Mouse (Mus musculus): Measurements from ENCODE around the gene Aqp2. TPM values are rescaled to one million over a fixed set of nuclear protein-coding genes. Genes with fewer than 3 reads are reported as not detected.

Gene Aqp2
- not detected in 2 replicates for polyA plus RNA-seq (2012)

DNA sequence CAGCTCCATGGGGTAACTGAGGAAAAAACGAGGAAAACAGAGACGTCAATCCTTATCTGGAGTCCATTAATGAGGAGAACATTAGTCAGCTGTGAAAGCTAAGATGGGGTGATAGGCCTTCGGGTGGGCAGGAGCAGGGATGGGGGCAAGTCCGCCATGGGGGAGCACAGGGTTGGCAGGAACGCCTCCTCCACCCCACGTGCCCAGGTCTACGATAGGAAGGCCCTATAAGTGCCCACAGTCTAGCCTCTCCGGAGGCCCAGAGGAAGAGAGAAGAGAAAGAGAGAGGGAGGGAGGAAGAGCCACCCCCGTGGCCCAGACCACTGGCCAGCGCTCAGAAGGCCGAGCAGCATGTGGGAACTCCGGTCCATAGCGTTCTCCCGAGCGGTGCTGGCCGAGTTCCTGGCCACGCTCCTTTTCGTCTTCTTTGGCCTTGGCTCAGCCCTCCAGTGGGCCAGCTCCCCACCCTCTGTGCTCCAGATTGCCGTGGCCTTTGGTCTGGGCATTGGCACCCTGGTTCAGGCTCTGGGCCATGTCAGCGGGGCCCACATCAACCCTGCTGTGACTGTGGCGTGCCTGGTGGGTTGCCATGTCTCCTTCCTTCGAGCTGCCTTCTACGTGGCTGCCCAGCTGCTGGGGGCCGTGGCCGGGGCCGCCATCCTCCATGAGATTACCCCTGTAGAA is at the start of gene Aqp2:
Gene Aqp2, plus strand, starts transcription at position 254 of the 684 bp plus-strand sequence.
- no peak for TF ChIP-seq GATA1 (IDR thresholded peaks at IDR 0.05; ENCODE audit: low read length)

DNA sequence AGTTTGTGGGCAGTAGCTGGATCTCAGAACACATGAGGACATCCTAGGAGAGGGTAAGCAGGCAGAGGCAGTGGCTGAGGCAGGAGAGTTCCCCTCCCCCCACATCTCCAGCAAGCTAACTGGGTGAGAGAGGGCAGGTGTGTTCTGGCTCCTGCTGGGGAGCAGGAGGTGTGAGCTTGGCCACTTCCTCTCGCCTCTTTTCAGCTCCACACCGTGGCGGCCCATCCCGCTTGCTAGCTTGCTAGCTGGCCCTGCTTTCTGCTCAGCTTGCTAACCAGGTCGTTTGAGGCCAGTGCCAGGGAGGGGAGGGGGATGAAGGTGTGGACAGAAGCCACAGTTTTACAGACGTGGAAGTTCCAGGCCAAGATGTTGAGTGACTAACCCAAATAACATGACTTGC is 47.7 kb upstream of the Aqp2 start:
- TF ChIP-seq GATA1 (IDR thresholded peaks at IDR 0.05; ENCODE audit: low read length), result no peak

DNA sequence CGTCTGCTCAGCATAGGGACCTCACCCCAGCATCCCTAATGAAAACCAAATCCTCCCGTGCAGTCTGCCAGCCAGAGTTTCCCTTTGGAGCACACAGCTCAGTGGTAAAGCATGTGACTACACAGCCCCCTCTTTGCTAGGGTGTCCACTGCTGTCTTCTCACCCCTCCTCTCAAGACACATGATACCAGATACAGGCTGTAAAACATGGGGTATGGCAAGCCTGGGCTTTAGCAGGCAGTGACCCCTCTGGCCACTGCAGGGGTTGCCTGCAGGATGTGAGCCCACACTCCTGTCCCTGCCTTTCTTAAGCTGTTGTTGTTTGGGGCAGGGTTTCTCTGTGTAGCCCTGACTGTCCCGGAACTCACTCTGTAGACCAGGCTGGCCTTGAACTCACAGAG is 46.8 kb upstream of the Aqp2 start:
- no peak for TF ChIP-seq GATA1 (IDR thresholded peaks at IDR 0.05; ENCODE audit: low read length)

DNA sequence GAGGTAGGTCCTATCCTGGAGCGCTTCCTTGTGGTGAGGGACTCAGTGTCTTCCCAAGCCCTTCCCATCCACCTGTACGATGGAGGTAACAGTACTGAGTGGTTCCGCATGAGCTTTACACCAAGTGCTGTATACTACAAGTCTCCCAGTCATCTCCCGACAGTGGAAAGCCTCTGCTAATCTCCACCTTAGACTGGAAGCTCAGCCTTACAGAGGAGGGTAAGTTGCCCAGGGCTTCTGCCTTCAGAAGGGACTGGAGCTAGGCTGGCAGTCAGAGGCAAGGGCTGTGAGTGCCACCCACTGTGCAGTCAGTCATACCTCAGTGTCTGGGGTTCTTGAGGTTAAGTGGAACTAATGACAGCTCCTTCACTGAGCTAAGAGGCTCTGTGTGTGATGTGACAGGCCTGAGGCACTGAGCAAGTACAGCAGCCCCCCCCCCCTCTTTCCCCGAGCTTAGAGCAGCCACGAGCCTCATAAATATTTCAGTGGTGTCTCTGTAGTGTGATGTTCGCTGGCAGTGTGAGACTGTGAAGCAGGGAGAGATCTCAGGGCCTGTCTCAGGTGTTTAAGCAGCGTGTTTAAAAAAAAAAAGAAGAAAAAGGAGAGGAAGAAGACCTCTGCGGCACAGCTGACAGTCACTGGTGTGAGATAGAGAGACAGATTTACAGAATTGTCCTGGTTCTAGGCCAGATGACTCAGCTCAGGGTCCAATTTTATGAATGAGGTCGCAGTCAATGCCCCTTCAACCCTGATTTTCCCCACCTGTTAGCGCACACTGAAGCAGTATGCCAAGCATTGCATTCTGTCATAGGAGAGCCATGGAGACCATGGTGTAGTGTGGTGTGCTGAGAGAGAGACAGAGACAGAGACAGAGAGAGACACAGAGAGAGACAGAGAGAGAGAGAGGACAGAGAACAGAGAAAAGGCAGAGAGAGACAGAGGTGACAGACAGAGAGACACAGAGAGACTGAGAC is 41.7 kb upstream of the Aqp2 start:
- TF ChIP-seq GATA1 (IDR thresholded peaks at IDR 0.05; ENCODE audit: low read length), result no peak

DNA sequence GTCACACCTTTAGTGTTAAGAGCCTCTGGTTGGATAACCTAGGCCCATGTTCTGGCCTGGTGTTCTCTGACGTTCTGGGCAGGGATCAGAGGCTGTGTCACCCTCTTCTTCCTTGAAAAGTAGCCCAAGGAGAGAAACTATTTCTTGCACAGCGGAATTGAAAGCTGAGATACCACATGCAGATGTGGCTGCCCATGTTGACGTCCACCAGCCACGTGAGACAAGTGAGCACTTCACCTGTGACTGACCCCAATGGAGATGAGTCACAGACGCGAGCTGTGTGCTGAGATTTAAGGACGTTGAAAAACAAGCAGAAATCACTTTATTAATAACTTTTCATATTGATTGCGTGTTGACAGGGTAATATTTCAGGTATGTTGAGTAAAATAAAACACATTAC is 39.0 kb upstream of the Aqp2 start:
- TF ChIP-seq GATA1 (IDR thresholded peaks at IDR 0.05; ENCODE audit: low read length), result no peak

DNA sequence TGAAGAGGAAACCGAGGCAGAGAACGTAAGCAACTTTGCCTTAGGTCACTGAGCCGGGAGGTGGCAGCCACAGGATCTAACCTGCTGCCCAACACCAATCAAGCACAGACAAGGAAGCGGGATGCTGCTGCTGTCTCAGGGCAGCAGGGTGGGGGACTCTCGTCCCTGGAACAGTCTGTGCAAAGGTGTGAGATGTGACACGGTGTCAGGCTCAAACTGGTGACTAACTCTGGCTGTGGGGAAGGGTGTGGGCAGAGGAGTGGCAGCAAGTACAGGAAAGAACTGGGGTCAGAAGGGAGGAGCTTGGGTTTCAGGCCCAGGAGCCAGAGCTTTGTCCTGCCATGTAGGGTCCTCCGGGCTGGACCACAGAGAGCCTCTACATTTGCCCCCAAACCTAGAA is 34.8 kb upstream of the Aqp2 start:
- no peak for TF ChIP-seq GATA1 (IDR thresholded peaks at IDR 0.05; ENCODE audit: low read length)

DNA sequence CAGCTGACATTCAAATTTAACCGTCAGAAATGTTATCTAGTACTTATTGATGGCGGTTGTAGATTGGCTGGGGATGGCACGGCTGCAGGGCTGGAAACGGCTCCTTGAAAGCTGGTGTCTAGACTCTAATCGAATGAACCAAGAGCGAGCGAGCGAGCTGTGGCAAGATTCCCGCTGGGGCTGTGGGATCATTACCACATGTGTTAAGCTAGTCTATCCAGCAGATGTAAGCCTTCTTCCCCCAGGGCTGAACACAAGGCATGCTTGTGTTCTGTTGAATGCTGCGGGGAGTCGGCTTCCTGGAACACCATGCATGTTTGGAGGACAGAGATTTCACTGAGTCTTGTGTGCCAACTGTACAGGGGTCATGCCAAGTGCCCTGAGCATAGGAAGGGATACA is 32.3 kb upstream of the Aqp2 start:
- TF ChIP-seq GATA1 (IDR thresholded peaks at IDR 0.05; ENCODE audit: low read length), result no peak

DNA sequence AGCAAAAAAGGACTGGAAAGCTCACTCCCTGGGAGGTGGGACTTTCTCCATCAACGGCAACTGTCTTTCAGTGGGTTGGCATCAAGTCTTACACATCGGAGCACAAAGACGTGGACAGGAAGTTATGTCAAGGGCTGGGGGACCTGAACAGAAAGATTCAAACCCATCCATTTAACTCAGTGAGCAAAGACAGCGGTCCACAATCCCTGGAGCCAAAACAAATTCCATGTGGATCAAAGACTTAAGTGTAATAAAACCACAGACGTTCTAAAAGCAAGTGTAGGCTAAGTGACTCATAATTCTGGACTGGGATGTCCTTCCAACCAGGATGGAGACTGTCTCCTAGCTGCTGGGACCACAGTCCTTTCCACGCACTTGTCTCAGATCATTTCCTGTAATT is 31.1 kb upstream of the Aqp2 start:
- TF ChIP-seq GATA1 (IDR thresholded peaks at IDR 0.05; ENCODE audit: low read length), result no peak

DNA sequence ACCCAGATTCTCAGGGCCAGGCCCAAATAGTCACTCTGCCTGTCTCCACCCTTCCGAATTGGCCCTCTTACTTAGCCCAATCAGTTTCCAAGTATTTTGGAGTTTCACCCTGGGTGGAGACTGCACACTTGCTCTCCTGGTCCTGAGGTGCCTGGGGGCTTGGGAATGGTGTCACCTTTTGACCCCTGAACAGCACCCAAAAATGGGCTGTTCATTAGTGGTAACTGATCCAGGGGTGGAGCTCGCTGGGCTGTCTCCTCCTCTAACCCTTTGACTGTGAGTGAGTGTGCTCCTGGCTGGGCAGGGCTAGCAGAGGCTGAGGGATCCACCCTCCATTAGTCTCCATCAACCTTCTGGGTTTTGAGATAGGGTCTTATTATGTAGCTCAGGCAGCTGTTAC is 29.0 kb upstream of the Aqp2 start:
- TF ChIP-seq GATA1 (IDR thresholded peaks at IDR 0.05; ENCODE audit: low read length), result no peak

DNA sequence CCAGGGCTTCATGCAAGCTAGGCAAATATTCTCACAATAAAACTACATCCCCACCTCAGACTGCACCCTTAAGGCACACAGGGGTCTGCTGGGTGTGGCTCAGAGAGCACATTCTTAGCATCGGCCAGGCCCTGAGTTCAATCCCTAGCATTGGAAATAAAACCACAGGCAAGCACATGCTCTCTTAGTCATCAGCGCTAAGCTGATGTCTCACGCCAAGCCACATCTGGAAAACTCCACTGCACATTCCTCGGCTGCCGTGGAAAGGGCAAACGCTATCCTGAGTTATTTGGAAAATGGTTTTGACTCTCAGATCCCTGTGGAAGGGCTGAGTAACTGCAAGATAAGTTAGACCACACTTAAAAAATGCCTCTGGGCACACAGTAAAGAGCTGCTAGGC is 25.1 kb upstream of the Aqp2 start:
- TF ChIP-seq GATA1 (IDR thresholded peaks at IDR 0.05; ENCODE audit: low read length), result no peak

DNA sequence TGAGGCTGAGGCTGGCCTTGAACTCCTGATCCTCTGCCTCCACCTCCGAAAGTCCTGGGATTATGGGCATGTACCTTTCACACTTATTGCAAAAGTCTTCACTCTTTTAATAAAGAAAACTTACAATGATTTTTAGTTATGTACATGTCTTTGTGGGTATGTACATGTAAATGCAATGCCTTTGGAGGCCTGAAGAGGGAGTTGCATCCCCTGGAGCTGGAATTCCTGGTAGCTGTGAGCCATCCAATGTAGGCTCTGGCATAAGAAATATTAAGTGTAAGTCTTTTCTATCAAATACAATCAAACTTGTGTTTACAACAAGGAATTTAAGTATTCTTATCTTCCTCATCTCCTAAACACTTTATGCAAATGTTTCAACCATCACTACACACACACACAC is 19.9 kb upstream of the Aqp2 start:
- TF ChIP-seq GATA1 (IDR thresholded peaks at IDR 0.05; ENCODE audit: low read length), result no peak

DNA sequence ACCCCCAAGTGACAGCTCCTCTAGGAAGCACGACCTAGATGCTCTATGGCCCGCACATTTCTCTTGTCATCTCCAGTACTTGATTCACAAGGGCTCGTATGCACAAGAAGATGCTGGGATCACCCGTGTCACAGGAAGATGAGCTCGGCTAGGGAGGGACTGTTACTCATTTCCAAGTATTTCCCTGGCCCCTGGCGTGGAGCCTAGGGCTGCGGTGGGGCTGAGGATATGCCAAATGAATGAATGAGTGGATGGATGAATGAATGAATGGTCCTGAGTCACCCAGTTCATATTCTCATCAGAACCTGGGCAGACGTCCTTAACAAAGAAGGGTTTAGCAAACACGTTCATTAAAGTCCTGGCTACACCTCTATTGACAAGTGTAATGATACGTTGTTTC is 18.6 kb upstream of the Aqp2 start:
- TF ChIP-seq GATA1 (IDR thresholded peaks at IDR 0.05; ENCODE audit: low read length), result no peak

DNA sequence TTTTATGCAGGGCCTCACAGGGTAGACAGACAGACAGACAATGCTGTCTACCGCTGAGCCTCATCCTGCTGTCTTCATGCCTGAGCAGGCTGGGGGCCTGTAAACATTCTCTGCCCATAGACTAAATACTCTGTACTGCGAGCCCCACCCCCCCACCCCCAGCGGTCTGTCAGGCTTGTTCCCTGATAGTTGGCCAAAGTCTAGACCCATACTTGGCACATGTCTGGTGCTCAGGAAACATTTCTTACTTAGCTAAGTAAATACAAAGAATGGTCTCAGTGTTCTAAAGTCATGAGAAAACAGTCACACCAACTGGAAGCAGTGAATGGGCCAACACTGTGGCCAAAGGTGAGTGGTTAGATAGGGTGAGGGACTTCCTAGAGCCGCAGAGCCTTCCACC is 11.5 kb upstream of the Aqp2 start:
- no peak for TF ChIP-seq GATA1 (IDR thresholded peaks at IDR 0.05; ENCODE audit: low read length)

DNA sequence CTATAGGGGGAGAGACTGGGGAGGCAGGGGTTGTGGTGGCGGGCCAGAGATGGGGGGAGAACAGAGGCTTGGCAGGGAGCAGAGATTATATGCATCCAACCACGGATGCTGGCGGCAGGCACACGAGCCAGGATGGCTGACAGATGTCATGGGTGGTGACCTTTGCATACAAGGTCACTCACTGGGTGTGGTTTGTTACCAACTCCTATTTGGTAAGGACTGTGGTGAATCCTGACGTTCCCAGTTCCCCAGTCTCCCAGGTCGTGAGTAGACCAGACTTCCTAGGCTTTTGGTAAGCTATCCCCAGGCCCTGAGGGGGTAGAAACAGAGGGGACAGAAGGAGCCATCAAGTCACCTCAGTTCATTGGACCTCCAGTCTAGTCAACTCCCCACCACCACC is 10.2 kb upstream of the Aqp2 start:
- no peak for TF ChIP-seq GATA1 (IDR thresholded peaks at IDR 0.05; ENCODE audit: low read length)

DNA sequence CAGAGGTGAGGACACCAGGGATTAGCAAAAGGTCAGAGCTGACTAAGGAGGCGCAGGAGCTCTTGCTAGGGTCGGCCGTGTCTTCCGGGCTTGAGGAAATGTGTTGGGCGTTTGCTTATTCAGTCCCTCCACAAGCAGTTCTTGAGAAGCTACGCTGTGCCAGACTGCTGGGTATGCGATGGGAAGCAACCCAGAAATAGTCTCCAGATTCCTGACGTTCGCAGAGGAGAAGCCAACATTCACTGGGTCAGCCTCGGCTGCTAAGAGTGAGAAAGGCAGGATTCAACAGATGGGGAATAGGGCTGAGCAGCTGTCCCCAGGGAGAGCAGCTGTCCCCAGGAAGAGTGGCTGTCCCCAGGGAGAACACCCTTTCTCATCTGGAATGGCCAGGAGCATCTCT is 9.7 kb upstream of the Aqp2 start:
- TF ChIP-seq GATA1 (IDR thresholded peaks at IDR 0.05; ENCODE audit: low read length), result no peak

DNA sequence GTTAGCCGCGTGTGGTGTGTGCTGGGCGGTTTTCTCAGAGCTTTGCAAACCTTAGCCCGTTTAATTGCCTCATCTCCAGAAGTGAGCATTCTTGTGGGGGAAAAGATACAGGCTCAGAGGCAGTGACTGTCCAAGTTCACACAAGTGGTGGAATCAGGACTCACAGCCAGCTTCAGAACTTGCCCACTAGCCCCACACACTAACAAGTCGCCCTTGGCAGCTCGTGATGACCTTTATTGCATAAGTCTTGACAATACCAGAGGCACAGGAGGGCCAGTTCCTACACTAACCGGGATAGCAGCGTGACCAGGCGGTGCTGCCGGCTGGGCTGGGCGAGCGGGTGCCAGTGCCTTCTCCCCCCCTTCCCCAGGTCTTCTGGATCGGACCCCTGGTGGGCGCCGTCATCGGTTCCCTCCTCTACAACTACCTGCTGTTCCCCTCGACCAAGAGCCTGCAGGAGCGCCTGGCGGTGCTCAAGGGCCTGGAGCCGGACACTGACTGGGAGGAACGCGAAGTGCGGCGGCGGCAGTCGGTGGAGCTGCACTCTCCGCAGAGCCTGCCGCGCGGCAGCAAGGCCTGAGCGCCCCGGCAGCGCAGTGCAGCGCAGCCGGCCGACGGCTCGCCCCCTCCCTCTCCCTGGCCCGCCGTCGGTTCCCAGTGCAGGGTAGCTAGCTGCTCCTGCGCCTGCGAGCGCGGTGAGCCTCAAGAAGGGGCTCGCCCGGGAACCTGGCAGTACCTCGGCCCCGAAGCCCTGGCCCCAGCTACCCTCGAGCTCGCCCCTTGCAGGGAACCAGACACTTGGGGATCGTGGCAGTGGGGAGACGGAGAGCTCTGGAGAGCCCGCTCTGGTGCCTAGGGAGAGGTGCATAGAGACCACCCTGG is 4.8 kb downstream of the Aqp2 start:
- no peak for TF ChIP-seq GATA1 (IDR thresholded peaks at IDR 0.05; ENCODE audit: low read length)
